Mouse (Mus musculus): Measurements from ENCODE around the gene Has3.

DNA sequence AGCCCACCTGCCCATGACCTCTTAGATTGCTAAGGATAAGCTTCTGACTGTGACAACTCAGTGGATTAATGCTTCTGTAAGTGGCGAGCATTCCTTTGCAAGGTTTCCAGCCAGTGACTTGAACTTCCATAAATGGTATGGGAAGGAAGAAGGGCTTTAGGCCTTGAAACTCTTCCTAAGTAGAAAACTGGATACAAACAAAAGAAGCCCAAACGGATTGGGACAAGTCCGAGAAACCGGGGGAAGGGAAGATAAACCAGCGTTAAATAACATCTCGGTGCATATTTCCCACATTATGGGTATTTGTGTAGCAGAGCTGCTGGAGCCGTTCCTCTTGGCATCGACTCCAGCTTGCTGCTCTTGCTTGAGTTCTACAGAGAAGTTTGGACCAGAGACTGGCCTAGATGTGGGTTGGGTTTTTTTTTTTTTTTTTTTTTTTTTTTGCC lies 54.9 kb downstream of the Has3 start:
- TF ChIP-seq GATA1 (IDR thresholded peaks at IDR 0.05; ENCODE audit: low read length) (0 out of 2 replicates have a peak, but pooled peaks have one; percentile 19), TAL1 (IDR thresholded peaks at IDR 0.05; ENCODE audit: low read length) (no peak)
